Mouse (Mus musculus) brain, embryonic 14.5 days (tissue): ENCODE data around the gene Hectd1.

Source experiments
- CTCF ChIP-seq: fragments of 200-500 bp; IDR thresholded peaks from 2 replicates; pipeline ENCODE4 v1.5.1; 2012; ENCODE audit warnings: inconsistent platforms, mild to moderate bottlenecking, moderate library complexity, borderline replicate concordance; ENCODE audit not compliant: insufficient read depth, insufficient read length; ENCODE audit errors: extremely low read depth
- POLR2A ChIP-seq: fragments of 200-500 bp; IDR thresholded peaks from 2 replicates; pipeline ENCODE4 v1.6.1; 2012; ENCODE audit warnings: mild to moderate bottlenecking, inconsistent platforms, borderline replicate concordance; ENCODE audit not compliant: poor library complexity, insufficient read depth, insufficient read length, severe bottlenecking; ENCODE audit errors: extremely low read depth

- TF ChIP-seq POLR2A (no peak), CTCF (no peak)
Measured at GRCm38 (mm10) chr12:51696157-51696556, 133.2 kb downstream of the Hectd1 start.
